Mouse (Mus musculus): Measurements from ENCODE around the gene Smco4.
"Not testable (repeated sequence)": the region's sequence is repeated elsewhere in the genome, so short reads cannot be mapped to it uniquely, and the experiment has no call there.

Smco4 gene

GRCm38 (mm10) chr9:15493235-15493924, at the start of gene Smco4:
TSS of gene Smco4 (plus strand) at chr9:15493432.
- DNase-seq (ENCODE audit: low spot score in 2 of 2): peak; percentile 50 to 66

GRCm38 (mm10) chr9:15447397-15447796, 45.8 kb upstream of the Smco4 start:
- no peak for DNase-seq (ENCODE audit: low spot score in 2 of 2)

- peak; percentile 25 to 26 for DNase-seq (ENCODE audit: low spot score in 2 of 2)
Observed at GRCm38 (mm10) chr9:15450921-15451320, 42.3 kb upstream of the Smco4 start.

- DNase-seq (ENCODE audit: low spot score in 2 of 2): no peak
Observed at GRCm38 (mm10) chr9:15472256-15472655, 21.0 kb upstream of the Smco4 start.

GRCm38 (mm10) chr9:15473206-15473605, 20.0 kb upstream of the Smco4 start:
- no peak for DNase-seq (ENCODE audit: low spot score in 2 of 2)

- DNase-seq (ENCODE audit: low spot score in 2 of 2): no peak
Observed at GRCm38 (mm10) chr9:15477556-15477955, 15.7 kb upstream of the Smco4 start.

GRCm38 (mm10) chr9:15487682-15488424, 5.4 kb upstream of the Smco4 start:
- no peak for DNase-seq (ENCODE audit: low spot score in 2 of 2)

GRCm38 (mm10) chr9:15489293-15489692, 3.9 kb upstream of the Smco4 start:
- DNase-seq (ENCODE audit: low spot score in 2 of 2): no peak

GRCm38 (mm10) chr9:15490331-15491100, 2.7 kb upstream of the Smco4 start:
- no peak for DNase-seq (ENCODE audit: low spot score in 2 of 2)

- DNase-seq (ENCODE audit: low spot score in 2 of 2): no peak
Observed at GRCm38 (mm10) chr9:15491686-15492085, 1.5 kb upstream of the Smco4 start.

GRCm38 (mm10) chr9:15492401-15492800, 831 bp upstream of the Smco4 start:
- no peak for DNase-seq (ENCODE audit: low spot score in 2 of 2)

- DNase-seq (ENCODE audit: low spot score in 2 of 2): peak; percentile 77 to 79
Observed at GRCm38 (mm10) chr9:15493925-15494558, 810 bp downstream of the Smco4 start.

- not testable (repeated sequence) for DNase-seq (ENCODE audit: low spot score in 2 of 2)
Observed at GRCm38 (mm10) chr9:15495281-15495680, 2.0 kb downstream of the Smco4 start.

- no peak for DNase-seq (ENCODE audit: low spot score in 2 of 2)
Observed at GRCm38 (mm10) chr9:15495921-15496577, 2.8 kb downstream of the Smco4 start.

GRCm38 (mm10) chr9:15500025-15500424, 6.8 kb downstream of the Smco4 start:
- DNase-seq (ENCODE audit: low spot score in 2 of 2): no peak

- no peak for DNase-seq (ENCODE audit: low spot score in 2 of 2)
Observed at GRCm38 (mm10) chr9:15501319-15502256, 8.4 kb downstream of the Smco4 start.

- DNase-seq (ENCODE audit: low spot score in 2 of 2): no peak
Observed at GRCm38 (mm10) chr9:15502476-15502875, 9.2 kb downstream of the Smco4 start.

- DNase-seq (ENCODE audit: low spot score in 2 of 2): no peak
Observed at GRCm38 (mm10) chr9:15503307-15503706, 10.1 kb downstream of the Smco4 start.

- DNase-seq (ENCODE audit: low spot score in 2 of 2): no peak
Observed at GRCm38 (mm10) chr9:15503827-15504226, 10.6 kb downstream of the Smco4 start.

GRCm38 (mm10) chr9:15505288-15505687, 12.1 kb downstream of the Smco4 start:
- DNase-seq (ENCODE audit: low spot score in 2 of 2): no peak

All from right cerebral cortex, postnatal 10 days (tissue).